Mouse (Mus musculus) bone marrow, adult 2 months (tissue): ENCODE results near the gene Prr3. TPM values are rescaled to one million over a fixed set of nuclear protein-coding genes. Genes with fewer than 3 reads are reported as not detected.
A peak's percentile ranks its signal among the peaks of the same experiment; 100 is the strongest.

ENCODE experiments used
- H3K27ac ChIP-seq: fragments of 200-500 bp; 2 replicates; pipeline ENCODE4 v1.5.1; 2012; ENCODE audit warnings: low read depth, mild to moderate bottlenecking, control low read depth, inconsistent platforms, low read length; ENCODE audit not compliant: control insufficient read depth, poor library complexity, insufficient read depth
- H3K4me1 ChIP-seq: fragments of 200-500 bp; 2 replicates; pipeline ENCODE4 v1.6.1; 2011; ENCODE audit warnings: low read length; ENCODE audit not compliant: control insufficient read depth, insufficient read depth
- H3K4me3 ChIP-seq: fragments of 200-500 bp; replicated peaks from 2 replicates; pipeline ENCODE3; 2011; ENCODE audit warnings: mild to moderate bottlenecking, low read depth, low read length, control low read depth; ENCODE audit not compliant: control insufficient read depth
- CTCF ChIP-seq: fragments of 200-500 bp; IDR thresholded peaks from 2 replicates; pipeline ENCODE4 v1.5.1; 2011; ENCODE audit warnings: low read length, control low read depth; ENCODE audit not compliant: control insufficient read depth, insufficient read depth
- POLR2A ChIP-seq: fragments of 200-500 bp; IDR thresholded peaks from 2 replicates; pipeline ENCODE4 v1.6.1; 2011; ENCODE audit warnings: low read depth, mild to moderate bottlenecking, control low read depth, low read length, borderline replicate concordance; ENCODE audit not compliant: control insufficient read depth
- WGBS: fragments of 180-500 bp; shearing (Covaris S2); methylation state at CpG from one replicate; pipeline ENCODE4 v1.1.7; 2018; 5-methylcytosine and 5-hydroxymethylcytosine counted together
- polyA plus RNA-seq: library from polyadenylated mRNA; stranded (reverse); fragments of >200 nt; gene quantifications from 2 replicates; pipeline ENCODE4 v1.2.4, GENCODE M21; 2011; ENCODE audit warnings: low replicate concordance; ENCODE audit not compliant: missing spikeins, insufficient read depth, insufficient read length

The Prr3 gene
- polyA plus RNA-seq, 1 experiment: 34.5 TPM

DNA sequence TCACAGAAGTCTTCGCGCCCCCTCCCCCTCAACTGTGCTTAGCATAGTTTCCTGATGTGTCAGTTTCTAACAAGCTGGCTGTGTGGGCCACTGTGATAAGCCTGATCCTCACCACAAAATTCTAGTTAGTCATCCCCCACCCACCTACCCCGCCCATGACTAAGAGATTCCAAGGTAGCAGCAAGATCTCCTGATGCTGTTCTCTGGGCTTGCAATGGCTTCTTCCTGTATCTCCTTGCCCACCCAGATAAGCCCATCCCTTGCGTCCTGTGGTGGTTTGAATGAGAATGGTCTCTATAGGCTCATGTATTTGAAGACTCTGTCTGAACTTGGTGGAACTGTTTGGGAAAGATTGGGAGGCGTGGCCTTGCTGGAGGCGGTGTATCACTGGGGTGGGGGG, 21.9 kb upstream of the Prr3 start:
- H3K27ac ChIP-seq: peak overlapping the region; percentile 71
- 46% methylated on average over 6 of the region's 6 CpGs for WGBS
- peaks cover 10% of the 10 kb centered on the region for H3K4me1 ChIP-seq
- no peak overlapping the region for H3K4me3 ChIP-seq
- TF ChIP-seq POLR2A: no peak
- no peak for TF ChIP-seq CTCF

DNA sequence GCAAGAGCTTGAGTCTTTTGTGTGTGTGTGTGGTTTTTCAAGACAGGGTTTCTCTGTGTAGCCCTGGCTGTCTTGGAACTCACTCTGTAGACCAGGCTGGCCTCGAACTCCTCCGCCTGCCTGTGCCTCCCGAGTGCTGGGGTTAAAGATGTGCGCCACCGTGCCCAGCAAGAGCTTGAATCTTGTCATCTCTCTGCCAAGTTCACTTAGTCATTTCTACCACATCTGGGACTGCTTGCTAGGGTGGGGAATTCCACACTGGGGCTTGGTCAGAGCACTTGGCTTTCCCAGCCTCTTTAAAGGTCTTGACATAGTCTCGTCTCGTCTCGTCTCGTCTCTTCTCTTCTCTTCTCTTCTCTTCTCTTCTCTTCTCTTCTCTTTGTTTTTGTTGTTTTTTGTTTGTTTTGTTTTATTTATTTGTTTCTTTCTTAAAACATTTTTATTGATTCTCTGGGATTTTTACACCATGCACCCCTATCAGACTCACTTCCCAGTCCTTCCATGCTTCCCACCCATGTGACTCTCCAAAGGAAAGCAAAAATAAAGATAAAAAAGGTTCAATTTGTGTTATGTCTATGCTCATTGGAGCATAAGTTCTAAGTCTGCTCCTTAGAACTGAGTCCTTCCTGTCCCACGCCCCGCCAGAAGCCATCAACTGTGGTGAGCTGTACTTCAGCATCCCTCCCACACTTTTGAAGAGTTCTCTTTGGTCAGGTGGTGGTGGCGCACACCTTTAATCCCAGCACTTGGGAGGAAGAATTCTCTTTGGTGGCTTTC, 21.3 kb upstream of the Prr3 start:
- no peak overlapping the region for H3K4me3 ChIP-seq
- peaks cover 10% of the 10 kb centered on the region for H3K4me1 ChIP-seq
- H3K27ac ChIP-seq: peak overlapping the region; percentile 81
- 48% methylated on average over 12 of the region's 12 CpGs for WGBS
- TF ChIP-seq CTCF: no peak
- no peak for TF ChIP-seq POLR2A

DNA sequence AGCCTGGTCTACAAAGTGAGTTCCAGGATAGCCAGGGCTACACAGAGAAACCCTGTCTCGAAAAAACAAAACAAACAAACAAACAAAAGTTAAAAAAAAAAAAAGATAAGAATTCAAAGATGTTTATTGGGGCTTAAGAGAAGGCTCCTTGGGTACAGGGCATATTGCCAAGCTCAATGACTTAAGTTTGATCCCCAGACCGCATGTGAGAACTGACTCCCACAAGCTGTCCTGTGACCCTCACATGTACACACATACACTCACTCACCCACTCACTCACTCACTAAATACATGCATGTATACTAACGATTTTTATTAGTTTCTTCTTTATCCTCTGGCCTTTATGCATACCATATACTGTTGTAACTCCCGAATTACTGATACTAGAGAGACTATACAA, 20.3 kb upstream of the Prr3 start:
- TF ChIP-seq POLR2A (no peak), CTCF (no peak)
- Histone ChIP-seq H3K4me1 (peaks cover 9% of the 10 kb centered on the region), H3K4me3 (no peak overlapping the region), H3K27ac (peak overlapping the region; percentile 31)
- WGBS: 32% methylated on average over 4 of the region's 4 CpGs

DNA sequence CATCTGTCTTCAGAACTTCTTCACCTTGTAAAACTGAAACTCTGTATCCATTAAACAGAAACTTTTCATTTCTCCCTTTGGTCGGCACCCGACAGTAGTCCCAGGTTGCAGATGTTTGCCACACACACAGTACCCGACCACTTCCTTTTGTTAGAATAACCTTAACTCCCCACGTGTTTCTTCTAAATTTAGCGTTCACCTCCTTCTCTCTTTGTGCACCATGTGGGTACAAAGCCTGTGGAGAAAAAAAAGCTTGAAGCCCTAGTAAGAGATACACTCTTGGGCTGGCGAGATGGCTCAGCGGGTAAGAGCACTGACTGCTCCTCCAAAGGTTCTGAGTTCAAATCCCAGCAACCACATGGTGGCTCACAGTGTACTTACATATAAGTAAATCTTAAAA, 19.3 kb upstream of the Prr3 start:
- Histone ChIP-seq H3K4me3 (peak overlapping the region; percentile 42), H3K27ac (no peak overlapping the region), H3K4me1 (peaks cover 7% of the 10 kb centered on the region)
- no peak for TF ChIP-seq POLR2A
- no peak for TF ChIP-seq CTCF
- 2% methylated on average over 7 of the region's 7 CpGs for WGBS

DNA sequence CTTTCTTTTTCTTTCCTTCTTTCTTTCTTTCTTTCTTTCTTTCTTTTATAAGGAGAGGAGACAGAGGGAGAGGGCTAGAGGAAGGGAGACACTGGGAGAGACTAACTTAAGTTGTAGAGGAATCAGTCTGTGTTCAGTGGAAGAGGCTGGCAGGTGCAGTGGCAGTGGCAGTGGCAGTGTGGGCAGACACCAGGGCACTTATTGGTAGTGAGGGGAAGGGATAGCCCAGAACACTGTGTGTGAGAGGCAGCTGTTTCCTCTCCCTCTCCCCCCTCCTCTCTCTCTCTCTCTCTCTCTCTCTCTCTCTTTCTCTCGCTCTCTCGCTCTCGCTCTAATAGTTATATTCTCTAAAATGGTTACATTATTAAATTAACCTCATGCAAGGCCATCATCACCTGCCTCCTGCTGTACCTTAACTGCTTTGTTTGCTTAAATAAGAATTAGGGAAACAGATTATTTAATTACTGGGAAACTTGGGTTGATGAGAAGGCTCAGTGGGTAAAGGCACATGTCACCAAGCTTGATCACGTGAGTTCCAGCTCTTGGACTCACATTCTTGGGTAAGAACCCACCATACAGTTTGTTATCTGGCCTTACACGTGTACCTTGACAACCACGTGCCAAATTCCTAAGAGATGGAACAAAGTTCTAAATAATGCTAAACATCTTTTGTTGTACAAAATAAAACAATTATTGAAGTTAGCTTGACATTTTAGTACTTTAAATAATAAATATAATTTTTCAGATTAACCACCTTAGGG, 18.7 kb upstream of the Prr3 start:
- no peak for TF ChIP-seq POLR2A
- TF ChIP-seq CTCF: no peak
- WGBS: 11% methylated on average over 6 of the region's 6 CpGs
- H3K27ac ChIP-seq: peak overlapping the region; percentile 71
- peak overlapping the region; percentile 79 for H3K4me3 ChIP-seq
- peaks cover 7% of the 10 kb centered on the region for H3K4me1 ChIP-seq

DNA sequence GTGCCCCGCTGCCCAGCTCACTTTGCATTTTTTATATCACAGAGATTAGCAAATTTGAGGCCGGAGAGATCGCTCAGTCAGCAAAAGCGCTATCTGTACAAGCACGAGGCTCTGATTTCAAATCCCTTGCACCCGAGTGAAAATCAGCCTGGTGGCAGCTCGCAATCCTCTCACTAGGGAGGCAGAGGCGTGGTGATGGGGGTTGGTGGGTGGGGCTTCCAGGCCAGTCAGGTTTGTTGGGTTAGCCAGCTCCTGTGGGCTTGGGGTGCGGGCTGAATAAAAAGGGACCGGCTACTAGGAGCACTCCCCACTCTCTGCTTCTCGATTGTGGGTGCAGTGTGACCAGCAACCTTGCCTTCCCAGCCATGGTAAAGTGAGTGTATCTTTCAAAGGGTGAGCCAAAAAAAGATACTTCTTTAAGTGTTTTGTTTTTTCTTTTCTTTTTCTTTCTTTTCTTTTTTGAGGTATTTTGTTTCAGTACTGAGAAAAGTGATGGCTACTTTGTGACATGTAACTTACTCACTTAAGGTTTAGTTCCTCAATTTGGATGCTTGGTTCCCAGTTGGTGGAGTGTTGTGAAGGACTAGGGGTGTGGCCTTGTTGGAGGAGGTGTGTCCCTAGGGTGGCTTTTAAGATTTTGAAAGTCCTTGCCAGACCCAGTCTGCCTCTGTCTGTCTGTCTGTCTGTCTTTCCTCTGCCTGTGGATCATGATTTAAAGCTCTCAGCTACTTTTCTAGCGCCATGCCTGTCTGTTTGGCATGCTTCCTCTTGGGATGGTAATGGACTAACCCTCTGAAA, 17.9 kb upstream of the Prr3 start:
- peak overlapping the region; percentile 89 for H3K27ac ChIP-seq
- peak overlapping the region; percentile 79 for H3K4me3 ChIP-seq
- WGBS: 15% methylated on average over 12 of the region's 12 CpGs
- peaks cover 6% of the 10 kb centered on the region for H3K4me1 ChIP-seq
- TF ChIP-seq POLR2A (no peak), CTCF (no peak)

DNA sequence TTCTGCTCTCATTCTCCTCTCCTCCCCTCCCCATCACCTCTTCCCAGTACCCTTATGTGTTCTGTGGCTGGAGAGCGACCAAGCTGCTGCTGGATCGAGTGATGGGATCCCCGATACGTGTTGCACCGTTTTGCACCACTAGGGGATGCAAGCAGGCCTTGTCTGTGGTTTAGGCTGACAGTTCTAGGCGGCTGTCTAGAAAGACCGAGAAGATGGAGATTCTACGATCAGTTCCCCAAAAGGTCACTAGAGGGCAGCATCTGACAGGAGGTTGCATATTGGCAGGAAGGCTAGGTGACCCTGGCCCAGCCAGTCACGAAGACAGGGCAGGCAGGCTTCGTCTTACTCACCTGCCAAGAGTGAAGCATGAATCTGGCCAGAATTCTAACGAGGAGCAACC, 16.9 kb upstream of the Prr3 start:
- Histone ChIP-seq H3K4me3 (peak overlapping the region; percentile 6), H3K4me1 (peaks cover 4% of the 10 kb centered on the region; the same call in 1 of the 2 replicates), H3K27ac (no peak overlapping the region)
- TF ChIP-seq POLR2A (no peak), CTCF (peak; percentile 97)
- WGBS: under 1% methylated on average over 11 of the region's 11 CpGs

DNA sequence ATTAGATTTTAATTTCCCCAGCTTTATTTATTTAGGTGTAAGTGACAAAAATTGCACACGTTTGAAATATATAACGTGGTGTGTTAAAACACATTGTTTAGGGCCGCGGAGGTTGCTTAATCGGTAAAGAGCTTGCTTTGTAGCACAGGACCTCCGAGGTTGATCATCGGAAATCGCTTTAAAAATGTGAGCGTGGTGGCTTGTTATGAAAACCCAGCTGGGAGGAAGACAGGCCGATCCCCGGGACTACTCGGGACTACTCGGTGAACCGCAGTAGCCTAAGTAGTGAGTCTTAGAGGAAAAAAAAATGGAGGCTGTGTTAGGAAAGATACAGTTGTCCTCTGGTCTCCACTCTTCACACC, 14.8 kb upstream of the Prr3 start:
- TF ChIP-seq CTCF (no peak), POLR2A (no peak)
- WGBS: 4% methylated on average over 14 of the region's 14 CpGs
- Histone ChIP-seq H3K27ac (peak overlapping the region; percentile 45; the same call in 1 of the 2 replicates), H3K4me3 (peak overlapping the region; percentile 82), H3K4me1 (peaks cover 3% of the 10 kb centered on the region; the same call in 1 of the 2 replicates)
